Mouse (Mus musculus) brain, adult 2 months (tissue): ENCODE data around the gene 1700122O11Rik.
A peak's percentile ranks its signal among the peaks of the same experiment; 100 is the strongest.

ENCODE experiments used
- DNase-seq: peaks from one replicate; pipeline ENCODE4 v3.0.0; 2011; ENCODE audit warnings: low read depth, low spot score

1700122O11Rik gene

DNA sequence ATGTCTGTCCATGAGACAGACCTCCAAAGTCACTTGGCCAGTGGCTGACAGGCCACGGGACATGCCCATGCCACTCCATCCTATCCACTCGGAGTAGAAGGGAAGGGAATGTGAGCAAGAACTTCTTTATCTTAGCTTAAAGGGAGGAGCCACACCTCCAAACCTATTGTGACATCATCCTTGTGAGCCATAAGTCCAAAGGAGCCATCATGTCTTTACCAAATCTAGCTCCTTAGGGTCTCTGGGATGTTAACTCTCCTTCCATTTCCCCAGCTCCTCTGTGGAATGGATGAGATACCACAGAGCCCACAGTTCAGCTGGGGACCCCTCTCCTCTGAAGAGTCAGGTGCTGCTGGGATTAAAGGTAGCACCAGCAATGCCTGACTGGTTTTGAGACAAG lies at the start of gene 1700122O11Rik:
Gene 1700122O11Rik, minus strand, starts transcription at position 101 of the 400 bp plus-strand sequence.
- no peak for DNase-seq

DNA sequence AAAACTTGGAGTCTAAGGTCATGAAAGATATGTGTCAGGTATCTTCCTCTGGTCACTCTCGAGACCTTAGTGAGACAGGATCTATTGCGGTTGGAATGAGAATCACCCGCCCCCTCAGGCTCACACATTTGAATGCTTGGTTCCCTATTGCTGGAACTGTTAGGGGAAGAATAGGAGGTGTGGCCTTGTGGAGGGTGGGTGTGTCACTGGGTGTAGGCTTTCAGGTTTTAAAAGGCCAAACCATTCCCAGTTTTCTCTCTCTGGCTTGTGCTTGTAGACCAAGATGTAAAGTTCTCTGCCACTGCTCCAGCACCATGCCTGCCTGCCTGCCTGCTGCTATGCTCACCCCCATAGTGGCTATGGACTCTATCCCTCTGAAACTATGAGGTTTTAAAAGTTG lies 42.5 kb upstream of the 1700122O11Rik start:
- no peak for DNase-seq

DNA sequence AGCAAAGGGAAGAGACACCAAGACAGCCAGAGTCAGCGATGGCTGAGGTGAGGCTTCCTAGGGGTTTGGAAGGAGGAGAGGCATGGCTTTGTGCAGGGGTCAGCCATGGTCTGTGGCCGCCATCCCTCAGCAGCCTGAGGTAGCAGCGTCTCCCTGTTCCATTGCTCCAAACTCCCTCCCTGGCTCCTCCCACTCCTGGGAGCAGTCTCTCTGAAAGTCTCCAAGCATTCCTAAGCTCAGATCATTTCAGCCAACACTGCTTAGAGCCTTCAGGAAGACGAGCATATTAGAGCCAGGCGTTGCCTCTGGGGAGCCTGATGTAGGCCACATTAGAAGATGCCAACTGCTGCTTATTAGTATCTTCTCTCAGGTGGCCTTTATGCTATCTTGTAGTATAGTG lies 29.6 kb upstream of the 1700122O11Rik start:
- no peak for DNase-seq

DNA sequence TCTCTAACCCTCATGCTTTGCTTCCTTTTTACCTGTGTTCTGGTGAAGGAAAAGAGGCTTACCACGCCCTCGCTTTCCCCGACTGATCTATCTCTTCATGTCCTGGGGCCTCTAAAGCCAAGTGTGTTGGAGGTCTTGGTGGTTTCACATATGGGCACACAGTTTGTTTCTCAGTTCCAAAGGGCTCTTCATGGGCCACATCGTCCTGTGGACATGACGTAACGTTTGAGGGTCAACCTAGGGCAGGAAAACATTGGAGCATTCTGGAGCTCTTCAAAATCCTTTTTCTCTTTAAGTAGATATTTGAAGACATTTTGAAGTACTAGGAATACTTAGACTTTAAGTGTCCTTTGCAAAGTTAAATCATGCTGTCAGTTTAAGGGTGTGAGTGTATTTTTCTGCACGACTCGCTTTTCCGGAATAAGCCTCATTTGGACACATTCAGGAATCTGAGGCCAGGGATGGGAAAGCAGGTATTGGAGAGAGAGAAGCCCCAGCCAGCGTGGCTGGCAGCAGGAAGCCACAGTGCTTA lies 29.1 kb upstream of the 1700122O11Rik start:
- DNase-seq: no peak

DNA sequence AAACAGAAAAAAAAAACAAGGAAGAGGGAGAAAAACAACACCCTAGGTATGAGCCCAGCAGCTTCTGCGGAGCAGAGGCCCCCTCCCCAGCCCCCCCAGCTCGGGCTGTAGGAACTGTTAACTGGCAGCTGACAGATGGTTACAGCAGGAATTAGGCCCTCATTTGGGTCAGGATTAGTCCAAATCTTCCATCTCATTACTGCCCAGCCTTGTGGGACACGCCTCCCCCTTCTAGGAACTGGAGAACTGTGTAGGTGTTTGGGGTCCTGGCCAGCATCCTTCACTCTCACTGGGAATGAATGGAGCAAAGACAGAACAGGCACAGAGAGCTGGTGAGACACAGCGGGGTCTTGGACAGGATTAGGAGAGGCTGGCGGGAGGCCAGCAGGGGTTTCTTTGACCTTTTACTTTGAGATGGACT lies 27.0 kb upstream of the 1700122O11Rik start:
- DNase-seq: no peak

DNA sequence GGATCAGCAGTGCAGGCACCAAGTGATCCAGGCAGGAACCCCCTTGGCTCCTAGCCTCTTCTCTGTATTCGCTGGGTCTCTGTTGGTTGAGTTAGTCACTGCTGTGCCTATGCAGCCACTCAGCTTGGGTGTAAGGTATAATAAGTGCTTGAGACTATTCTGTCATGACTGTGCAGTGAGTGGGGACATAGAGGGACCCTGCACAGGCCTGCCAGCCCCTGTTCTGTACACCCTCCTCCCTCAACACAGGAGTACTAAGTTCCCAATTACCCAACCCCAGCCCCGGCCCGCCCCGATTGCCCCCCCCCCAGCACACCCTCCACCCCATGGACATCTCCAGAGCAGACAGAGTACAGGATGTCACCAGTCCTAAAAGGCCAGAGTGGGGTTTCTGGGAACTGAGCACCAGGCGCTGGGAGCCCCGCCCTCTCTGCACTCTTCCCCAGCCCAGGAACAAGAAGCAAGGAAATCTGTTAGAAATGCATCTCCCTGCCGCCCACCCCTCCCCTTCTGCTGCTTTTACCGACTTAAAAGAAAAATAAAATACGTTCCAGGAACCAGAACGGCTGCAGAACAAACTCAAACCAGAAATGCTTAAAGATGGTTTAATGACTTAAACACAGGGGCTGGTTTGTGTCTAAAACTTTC lies 26.2 kb upstream of the 1700122O11Rik start:
- peak; percentile 48 for DNase-seq

DNA sequence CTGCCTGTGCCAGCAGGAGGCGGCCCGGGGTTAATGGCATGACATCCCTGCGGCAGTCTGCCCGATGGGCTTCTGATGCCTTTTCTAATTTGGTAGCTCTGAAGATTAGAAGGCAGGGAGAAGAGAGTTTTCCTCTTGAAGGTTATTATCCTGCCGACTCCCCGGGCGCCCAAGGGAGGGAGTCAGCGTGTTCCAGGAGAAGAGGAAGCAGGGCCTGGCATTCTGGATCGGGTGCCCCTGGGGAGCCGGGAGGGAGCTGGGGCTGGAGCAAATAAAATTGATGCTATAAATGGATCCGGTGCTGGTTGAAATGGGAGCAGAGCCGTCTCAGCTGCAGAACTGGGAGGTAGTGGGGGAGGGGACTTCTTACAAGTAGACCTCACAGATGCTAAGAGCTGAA lies 19.3 kb upstream of the 1700122O11Rik start:
- DNase-seq: peak; percentile 58

DNA sequence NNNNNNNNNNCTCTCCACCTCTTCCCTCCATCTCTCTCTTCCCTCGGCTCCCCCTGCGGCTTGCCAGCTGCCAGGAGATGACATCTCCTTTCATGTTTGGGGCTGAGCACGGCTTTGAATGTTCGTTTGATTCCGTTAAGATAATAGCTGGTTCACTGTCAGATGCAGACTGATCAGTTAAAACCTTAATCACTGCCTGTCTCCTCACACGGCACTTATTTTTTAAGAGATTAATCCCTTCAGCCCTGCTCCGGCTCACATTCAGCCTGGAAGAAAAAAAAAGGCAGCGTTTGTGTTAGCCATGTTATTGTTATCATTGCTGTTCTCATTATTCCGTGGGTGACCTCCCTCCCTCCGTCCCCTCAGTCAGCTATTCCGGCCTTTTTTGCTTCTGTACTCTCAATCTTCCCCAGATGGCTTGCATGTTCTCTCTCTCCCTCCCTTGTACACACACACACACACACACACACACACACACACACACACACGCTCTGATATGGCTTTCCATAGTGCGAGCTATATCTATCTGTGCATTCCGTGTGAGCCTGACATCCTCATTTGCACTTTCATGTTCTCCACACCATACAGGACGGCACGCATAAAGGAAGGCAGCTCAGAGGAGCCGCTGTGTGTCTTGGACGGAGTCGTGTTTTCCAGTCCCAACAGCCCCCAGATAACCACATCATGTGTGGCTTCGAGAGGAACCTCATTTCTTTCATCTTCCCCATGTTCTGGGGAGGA lies 17.2 kb upstream of the 1700122O11Rik start:
- peak; percentile 55 for DNase-seq

DNA sequence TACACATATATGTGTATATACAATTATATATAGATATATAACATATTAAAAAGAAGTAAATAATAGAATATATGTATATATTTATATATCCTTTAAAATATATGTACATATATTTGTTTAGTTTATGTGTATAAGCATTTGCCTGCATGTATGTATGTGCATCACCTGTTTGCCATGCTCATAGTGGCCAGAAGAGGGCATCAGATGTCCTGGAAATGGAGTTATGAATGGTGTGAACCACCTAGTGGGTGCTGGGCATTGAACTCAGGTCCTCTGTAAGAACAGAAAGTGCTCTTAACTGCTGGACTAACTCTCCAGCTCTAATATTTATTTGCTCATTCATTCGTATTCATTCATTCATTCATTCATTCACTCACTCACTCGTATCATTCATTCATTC lies 15.6 kb upstream of the 1700122O11Rik start:
- DNase-seq: no peak

DNA sequence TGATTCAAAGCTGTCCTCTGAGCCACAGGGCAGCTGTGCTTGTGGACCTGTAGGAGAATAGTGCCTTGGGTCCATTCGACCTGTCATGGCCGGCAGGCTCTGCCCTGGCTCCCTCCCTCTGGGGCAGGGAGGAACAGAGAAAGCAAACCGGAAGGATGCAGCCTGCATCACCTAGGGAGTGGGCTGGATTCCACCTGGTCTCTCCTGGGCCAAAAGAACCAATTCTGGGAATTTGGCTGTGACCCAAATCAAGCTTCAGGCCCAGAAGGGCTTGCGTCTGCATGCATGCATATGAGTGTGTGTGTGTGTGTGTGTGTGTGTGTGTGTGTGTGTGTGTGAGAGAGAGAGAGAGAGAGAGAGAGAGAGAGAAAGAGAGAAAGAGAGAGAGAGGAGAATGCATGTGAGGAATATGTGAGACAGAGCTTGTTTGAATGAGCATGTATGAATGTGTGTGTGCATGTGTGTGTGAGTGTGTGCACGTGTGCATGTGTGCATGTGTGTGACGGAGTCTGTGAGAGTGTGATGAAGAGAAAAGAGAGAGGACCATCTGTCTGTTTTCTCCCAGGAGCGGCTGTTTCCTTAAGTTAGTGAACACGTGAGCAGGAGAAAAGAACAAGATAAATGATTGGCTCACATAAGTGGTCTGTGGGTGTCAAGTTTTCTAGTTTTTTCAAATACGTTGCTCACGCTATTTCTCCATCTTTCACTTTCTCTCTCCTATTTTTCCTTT lies 14.4 kb upstream of the 1700122O11Rik start:
- DNase-seq: no peak

DNA sequence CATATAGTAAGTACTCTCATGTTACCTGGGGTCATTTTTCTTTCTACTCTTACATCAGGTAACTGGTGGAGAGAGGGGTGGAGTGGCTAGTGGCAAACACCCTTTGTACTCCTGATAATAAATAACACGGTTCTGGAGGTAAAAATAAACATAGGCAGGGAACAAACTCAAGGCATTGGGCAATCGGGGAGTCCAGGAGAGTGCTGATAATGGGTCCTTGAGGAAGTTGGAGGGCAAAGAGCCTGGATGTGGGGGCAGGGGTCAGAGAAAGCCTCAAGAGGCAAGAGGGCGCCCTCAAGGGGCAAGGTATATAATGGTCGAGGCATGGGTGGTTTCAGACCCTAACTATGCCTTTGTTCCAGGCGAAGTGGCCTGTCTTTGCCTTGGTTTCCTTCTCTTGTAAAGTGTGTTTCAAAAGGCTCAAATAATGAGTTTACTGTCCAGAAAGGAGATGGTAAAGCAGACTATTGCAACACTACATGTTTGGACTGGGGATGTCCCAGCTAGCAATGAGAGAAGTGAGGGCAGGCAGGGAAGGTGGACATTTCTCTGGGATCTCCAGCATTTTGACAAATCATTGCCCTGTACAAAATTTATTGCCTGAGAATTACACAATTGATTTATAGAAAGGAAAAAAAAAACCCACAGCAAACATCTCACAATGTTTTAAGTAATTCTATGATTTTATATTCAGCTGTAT lies 13.7 kb upstream of the 1700122O11Rik start:
- no peak for DNase-seq

DNA sequence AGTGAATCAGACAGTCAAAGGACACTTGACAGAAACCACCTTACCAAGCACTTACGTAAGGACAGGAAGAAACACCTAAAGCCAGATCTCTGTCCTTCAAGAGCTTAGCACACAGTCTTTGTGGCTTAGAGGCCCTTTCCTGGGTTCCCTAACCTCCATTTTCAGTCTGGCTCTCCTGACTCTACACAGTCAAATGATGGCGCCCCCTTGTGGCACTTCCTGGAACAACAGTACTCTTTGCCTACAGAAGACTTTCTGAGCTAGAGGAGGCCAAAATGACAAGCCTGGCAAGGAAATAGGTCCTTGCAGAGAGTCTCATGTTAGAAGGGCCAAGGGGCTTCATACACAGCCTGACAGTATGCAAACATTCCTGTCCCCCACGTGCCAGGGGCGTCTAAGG lies 7.5 kb upstream of the 1700122O11Rik start:
- DNase-seq: peak; percentile 70

DNA sequence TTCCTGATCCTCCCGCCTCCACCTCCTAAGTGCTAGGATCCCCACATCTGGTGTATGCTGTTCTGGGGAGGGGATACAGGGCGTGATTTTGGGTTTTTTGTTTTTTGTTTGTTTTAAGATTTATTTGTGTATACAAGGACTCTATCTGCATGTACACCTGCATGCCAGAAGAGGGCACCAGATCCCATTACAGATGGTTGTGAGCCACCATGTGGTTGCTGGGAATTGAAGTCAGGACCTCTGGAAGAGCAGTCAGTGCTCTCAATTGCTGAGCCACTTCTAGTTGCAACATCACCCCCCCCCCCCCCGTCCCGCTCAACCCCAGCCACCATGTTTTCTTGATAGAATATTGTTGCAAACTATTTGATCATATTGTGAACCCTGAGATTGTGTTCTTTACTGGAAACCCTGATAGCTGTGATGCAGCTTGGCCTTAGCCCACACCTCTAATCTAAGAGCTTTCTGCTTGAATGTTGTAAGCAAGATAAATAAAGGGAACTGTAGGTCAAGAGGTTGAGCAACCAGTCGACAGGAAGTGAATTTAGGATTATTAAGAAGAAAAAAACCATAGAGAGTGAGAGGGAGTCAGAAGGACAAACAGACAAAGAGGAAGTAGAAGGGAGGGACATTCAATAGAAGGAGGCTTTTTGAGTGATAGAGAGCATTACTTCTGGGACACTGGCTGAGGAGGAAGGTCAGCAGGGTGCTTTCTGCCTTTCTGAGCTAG lies 5.2 kb upstream of the 1700122O11Rik start:
- no peak for DNase-seq

DNA sequence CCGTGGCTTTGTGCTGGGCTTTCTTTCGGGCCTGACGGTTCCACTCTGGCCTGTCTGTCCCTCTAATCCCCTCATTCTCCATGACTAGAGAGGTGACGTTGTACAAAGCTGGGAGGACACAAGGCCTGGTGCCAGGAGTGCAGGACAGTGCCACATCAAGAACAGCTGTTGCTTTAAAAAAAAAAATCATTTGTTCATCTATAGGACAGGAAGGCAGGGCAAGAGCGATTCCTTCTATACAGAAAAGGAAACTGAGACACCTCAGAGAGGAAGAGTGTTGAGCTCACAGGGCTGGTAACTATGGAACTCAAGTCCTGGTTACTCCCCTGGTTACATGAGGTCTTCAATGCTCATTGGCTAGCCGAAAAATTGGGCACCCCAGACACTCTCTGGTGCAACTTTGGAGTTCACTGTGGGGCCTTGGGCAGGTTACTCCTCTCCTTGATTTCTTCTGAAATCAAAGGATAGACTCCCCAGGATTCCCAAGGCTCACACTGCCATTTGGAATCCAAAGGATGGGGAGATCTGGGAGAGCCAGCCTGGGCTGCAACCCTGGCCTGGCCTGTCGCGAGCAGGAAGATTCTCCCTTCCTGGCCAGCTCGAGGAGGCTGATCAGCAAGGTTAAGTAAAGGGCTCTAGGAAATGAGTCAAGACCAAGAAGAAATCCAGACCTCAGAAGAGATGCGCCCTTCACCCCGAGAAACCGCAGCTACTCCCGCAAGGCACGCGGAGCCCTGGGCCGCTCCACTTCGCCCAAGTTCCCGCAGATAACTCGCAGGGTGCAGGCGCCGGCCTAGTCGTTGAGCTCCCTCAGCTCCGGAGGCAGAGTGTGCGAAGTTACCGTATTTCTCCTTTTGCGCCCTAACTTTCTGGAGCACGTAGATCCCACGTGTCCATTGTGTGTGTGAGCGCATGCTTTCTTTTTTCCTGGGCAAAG lies 3.5 kb upstream of the 1700122O11Rik start:
- DNase-seq: peak; percentile 87

DNA sequence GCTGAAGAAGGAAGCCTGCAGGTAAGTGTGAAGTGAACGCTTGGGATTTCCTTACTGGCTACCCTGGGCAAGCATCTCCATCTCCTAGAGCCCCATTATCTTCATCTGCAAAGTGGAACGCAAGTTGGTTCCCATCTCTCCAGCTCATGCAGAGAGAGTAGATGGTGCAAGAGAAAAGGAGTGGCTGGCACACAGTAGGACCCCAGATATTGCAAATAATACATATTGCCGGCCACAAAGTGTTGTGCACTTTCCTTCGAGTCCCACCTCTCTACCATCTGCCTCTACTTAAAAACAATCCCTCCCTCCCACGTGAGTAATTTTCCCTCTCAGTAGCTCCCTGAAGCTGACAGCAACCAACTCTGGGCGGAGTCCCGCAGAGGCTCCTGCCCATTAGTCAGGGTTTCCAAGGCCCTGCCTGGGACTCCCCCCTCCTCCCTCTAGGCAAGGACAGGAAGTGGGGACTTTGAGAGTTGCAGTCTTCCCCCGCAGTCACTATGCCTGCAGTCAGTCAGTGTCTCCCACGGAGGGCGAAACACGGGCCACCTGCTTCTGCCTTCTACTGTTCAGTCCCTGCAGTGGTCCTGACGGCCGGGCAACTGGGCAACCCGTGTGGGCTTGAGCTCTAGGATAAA lies 1.3 kb upstream of the 1700122O11Rik start:
- peak; percentile 48 for DNase-seq

DNA sequence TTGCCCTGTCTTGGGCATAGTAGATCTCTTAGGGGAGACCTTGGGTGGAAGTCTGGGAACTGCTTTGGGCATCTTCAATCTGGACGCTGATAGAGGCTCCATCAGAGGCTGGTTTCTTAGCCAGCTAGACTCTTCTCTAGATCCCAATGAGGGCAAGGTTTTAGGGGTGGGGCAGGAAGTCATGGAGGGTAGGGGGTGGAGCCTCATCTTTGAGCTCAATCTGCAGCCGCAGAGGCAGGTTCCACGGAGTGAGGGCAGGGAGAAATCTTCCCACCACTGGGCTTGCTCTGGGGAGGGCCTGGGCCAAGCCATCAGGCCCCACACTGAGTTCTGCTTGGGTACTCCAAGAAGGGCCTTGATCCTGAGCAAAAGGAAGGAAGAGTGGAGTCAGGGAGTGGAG lies 1.2 kb downstream of the 1700122O11Rik start:
- DNase-seq: no peak

DNA sequence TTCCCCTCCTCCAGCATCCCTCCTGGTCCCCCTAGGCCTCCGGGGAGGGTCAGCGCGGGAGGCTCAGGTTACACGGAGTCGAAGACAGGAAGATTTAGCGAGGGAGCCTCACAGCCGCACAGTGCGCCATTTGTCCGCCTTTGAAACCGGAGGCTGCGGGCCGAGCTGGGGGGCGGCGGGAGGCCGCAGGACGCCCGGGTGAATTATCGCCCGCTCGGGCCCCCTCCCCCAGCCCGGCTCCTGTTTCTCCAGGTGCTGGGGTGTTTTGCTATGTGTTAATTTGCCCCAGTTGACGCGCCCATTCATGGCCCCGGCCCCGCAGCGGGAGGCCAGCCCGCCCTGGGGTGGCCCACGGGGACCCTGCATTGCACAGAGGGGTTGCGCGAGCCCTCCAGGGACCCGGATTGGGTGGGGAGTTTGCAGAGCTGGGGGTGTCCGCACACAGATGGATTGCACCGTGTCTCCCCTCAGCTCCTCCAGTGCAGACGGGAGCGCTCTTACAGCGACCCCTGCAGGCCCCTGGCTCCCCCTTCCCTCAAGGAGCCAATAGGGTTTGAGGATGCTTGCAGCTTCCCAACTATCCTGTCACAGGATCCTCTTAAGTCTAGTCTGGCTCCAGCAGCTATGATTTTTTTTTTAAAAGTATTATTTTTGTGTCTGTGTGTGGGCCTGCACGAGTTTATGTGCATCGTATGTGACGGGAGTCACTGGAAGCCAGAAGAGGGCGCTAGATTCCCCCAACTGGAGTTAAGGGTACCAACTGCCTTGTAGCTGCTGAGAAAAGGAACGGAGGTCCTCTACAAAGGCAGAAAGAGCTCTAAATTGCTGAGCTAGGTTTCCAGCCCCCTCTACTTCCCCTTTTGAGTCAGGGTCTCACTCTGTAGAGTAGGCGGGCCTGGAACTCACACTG lies 6.3 kb downstream of the 1700122O11Rik start:
- no peak for DNase-seq

DNA sequence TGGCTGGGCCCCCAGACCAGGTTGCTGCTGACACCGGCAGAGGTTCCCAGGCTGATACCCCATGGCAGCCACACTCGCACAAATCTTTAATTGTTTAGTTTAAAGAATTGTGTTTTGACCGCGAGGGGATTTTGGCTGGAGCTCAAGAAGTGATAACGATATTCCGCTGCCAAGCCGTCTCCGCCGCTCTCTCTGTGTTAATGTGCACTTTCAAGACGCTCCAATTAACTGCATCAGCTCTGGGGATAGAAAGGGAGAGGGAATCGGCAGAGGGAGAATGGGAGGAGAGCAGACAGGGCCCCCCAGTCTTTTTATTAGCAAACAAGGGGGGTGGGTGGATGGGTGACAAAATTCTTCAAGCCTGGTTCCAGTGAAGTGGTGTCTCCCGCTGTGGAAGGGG lies 8.9 kb downstream of the 1700122O11Rik start:
- peak; percentile 20 for DNase-seq
